Mouse (Mus musculus): Measurements from ENCODE around the gene Dnajb14.

DNA sequence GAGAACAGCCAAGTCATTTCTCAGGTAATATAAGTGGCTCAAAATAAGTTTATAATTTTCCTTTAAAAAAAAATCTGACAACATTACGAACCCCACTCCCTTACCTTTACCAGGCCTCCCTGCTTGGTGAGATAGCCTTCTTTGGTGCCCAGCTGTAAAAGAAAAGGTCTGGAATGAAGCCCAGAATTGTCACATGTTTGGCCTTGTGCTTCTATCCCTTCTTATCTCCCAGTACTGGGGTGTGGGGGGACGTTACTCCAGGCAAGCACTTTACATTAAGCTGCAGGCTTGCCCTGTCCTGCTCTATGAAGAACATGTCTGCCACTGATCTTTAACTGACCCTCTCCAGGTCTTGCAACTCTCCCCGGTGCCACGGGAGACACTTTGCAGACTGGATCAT is 73.3 kb downstream of the Dnajb14 start:
- TF ChIP-seq CTCF (IDR thresholded peaks at IDR 0.05; ENCODE audit: extremely low read depth, insufficient read depth, insufficient read length, insufficient replicate concordance) (no peak), POLR2A (IDR thresholded peaks at IDR 0.05; ENCODE audit: low read depth, low read length) (no peak)
